Mouse (Mus musculus) yolk sac, embryonic 10.5 days (tissue): ENCODE measurements around the gene Rbms3.

Experiments used
- DNase-seq: peaks from one replicate; pipeline ENCODE4 v3.0.0-alpha.2; 2017; ENCODE audit warnings: low spot score

The Rbms3 gene

DNA sequence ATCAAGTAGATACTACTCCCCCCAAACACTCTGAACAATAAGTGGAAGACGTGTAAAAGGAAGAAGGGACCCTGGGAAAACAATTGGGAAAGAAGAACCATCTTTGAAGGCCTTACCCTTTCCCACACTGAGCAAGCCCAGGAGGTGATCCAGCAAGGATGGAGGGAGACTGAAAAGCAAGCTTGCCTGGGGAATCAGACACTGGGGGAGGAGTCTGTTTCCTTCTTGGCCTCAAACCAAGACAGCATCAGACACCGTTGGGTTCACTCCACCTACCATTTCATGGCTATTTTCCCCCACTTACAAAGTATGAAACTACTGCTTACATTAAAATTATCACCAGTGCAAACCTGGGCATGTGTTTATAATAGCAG, 587.7 kb downstream of the Rbms3 start:
- peak; percentile 29 for DNase-seq

DNA sequence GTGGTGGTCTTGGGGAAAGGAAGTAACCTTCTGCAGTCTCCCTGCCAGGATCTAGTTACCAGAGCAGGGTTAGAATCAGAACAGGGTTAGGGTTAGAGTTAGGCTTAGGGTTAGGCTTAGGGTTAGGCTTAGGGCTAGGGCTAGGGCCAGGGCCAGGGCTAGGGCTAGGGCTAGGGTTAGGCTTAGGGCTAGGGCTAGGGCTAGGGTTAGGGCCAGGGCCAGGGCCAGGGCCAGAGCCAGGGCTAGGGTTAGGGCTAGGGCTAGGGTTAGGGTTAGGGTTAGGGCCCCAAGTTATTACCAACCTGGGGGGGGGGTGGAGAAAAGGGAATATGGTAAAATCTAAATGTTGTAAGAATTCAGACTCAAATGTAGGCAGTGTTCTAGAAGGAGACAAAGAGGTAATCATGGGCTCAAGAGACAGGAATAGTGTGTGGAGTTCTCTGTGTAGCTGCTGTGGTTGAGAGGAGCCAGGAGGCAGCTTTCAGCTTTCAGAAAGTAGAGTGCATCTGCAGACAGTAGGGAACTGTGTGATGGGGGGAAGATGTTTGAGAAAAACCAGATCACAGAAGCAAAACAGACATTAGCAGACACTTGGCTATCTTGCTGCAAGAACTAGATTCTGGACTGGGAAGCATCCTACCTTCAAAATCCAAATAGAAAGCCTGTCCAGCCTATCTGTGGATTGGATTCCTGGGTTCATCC, 588.3 kb downstream of the Rbms3 start:
- peak; percentile 46 for DNase-seq

DNA sequence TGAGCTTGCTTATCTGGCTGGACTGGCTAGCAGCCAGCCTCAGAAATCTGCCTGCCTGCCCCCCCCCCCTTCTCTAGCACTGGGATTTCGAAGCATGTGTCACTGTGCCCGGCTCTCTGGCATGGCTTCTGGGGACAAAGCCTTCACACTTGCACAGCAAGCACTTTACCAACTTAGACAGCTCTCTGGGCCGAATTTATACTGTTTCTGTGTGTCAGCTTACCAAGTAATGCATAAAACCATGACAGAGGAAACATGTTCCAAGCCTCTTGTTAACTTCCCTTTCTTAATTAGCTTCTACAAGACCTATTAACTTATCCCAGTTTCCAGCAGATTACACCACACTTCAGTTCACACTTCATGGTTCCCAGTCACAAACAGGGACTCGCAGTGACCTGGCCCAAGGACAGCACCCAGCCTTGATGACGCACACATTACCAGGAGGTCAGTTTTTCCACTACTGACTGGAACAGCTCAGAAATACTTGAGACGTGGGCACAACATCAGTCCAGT, 589.7 kb downstream of the Rbms3 start:
- DNase-seq = no peak

DNA sequence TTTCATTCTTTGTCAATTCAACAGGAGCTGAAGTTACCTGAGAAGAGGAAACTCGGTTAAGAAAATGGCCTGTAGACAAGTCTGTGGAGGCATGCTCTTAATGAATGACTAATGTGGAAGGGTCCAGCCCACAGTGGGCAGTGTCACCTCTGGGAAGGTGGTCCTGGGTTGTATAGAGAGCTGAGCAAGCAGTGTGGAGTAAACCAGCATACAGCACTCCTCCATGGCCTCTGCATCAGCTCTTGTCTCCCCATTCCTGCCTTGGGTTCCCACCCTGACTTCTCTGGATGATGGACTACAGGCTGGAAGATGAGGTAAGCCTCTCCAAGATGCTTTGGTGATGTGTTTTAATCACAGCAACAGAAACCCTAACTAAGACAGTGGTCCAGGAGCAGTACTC, 597.0 kb downstream of the Rbms3 start:
- no peak for DNase-seq

DNA sequence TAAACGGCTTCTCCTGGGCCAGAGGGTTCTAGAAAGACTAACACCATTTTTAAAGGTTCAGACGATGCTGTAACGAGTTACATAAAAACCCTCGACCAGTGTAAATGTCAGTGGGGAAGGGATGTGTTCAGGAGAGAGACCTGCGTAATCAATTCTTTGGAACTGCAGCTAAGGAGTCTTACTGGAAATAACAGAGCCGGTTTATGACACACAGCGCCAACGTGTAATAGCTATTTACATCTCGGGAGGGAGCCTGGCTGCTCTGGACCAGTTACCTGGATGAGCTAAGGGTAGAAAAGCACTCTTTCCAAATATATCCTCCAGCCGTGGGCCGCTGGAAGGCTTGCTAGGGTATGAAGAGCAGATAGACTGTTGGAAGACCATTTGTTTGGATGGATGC, 598.5 kb downstream of the Rbms3 start:
- no peak for DNase-seq

DNA sequence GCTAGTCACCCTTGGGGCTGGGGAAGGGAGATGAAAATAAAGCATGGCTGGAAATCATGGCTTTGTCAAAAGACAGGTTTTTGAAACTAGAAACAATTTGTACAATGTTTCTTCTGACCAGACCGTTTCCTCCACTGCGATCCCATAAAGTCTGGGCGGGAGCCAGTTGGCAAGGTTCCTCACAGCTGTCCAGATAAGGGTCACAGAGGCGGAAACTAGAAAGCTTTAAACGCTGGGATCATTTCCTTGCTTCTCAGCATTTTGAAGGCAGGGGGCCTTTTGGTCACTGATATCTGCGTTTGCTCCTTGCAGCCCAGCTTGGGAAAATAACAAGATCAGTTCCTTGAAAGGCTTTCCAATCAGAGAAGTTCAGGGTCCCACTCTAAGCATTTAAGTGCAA, 598.9 kb downstream of the Rbms3 start:
- peak; percentile 38 for DNase-seq

DNA sequence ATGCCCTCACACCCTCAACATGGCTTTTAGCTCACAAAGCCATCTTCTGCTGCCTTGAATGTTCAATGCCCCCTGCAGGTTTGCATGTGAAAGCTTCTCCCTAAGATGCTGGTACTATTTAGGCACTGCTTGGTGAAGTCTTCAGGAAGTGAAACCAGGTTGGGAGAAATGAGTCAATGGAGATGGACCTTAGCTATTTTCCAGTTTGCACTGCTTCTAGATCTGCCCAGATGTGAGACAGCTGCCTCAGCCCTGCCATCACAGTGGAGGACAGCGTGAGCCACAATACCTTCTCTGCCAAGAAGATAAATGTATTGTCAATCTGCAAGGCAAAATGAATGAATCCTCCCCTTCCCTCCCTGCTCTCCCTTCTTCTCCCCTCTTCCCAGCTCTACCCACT, 599.8 kb downstream of the Rbms3 start:
- DNase-seq = no peak

DNA sequence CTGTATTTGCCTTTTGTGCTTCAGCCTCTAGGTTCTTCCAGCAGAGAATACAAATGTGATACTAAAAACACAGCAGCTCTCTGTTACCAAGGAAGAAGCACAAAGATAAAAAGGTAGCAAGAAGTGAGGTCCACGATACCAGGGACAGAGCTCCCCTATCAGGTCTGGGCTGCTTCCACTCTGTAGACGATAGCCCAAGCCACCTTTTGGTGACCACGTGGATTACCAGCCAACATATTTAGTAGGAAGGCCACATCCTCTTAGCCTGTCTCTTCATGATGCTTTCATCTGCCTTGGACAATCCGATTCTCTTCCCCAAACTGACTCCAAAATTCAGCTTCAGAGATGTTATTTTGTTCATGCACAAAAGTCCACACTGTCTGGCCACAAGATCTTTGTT, 601.1 kb downstream of the Rbms3 start:
- no peak for DNase-seq

DNA sequence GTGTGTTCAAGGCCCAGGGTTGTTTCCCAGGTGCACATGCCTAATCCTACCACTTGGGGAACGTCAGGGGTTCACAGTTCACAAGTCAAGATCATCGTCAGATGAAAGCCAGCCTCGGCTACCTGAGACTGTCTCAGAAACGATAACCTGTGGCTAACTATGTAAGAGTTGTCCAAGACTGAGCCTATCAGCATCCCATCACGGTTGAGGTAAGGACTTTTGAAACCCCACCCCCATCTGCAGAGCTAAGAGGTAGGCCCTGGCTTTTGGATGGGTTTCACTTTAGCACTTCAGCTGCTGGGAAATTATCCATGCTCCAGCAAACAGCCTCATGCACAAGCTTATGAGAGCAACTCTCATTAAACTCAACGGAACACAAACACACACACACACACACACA, 607.6 kb downstream of the Rbms3 start:
- DNase-seq = no peak

DNA sequence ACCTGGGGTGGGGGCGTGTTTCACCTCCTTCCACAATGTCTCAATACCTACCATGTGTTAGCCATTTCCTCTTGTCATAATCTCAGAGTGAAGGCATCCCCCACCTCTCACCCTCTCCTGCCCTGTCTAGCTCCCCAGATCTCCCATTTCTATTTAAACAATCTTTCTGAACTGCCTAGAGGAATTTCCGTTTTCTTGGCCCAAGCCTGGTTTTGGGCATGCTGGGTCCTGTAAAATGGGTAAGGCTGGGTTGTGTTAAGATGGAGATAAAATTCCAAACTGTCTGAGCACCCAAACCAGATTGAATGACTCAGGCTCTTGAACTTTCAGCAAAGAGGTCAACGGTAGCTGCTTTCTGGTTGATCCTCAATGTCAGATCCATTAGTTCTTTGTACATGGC, 608.2 kb downstream of the Rbms3 start:
- DNase-seq = peak; percentile 24

DNA sequence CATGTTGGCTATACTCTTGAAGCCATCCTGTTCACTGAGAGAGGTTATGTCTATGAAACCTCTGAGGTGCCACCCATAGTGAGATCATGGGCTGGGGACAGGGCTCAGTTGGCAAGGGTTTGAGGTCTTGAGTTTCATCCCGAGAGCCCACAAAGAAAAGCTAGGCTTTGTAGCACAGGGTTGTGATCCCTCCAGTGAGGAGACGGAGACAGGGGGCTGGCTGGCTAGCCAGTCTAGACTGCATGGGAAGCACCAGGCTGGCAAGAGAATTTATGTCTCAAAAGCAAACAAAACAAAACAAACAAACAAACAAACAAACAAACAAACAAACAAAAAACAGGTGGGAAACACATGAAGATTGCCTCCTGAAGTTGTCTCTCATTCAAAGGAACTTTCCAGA, 609.5 kb downstream of the Rbms3 start:
- no peak for DNase-seq

DNA sequence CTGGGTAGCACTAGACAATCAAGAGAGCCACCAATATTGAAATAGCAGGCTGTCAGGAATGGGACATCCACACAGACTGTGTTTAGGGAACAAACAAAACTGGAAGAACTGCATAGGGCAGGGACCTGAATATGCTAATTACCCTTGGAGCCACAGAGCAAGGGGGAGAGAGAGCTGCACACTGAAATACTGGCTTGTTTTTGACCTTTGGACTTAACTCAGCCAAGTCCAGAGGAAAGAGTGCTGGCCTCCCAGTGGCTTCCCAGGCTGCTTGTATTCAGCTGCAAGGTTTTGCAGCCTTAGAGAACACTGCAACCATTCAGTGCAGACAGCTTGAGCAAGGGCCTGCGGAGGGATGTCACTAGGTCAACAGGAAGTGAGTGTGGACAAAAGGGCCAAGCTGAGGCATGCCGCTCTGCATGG, 611.0 kb downstream of the Rbms3 start:
- peak; percentile 80 for DNase-seq

DNA sequence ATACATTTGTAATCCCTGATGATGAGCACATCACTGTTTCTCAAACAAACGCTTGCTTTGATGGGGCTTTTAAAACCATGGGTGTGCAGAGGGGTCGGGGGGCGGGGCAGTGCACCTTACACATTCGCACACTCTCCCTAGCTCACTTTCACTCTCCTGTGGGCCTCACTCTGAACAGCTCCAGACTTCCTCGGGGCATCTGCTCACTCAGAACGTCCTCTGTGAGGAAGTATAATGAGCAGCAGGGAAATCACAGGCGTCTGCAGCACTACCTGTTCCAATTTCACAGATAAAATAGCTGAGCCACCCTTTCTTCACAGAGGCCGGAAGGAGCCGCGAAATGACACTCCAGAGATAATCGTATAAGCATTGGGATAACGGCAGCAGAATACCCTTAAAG, 611.4 kb downstream of the Rbms3 start:
- peak; percentile 9 for DNase-seq

DNA sequence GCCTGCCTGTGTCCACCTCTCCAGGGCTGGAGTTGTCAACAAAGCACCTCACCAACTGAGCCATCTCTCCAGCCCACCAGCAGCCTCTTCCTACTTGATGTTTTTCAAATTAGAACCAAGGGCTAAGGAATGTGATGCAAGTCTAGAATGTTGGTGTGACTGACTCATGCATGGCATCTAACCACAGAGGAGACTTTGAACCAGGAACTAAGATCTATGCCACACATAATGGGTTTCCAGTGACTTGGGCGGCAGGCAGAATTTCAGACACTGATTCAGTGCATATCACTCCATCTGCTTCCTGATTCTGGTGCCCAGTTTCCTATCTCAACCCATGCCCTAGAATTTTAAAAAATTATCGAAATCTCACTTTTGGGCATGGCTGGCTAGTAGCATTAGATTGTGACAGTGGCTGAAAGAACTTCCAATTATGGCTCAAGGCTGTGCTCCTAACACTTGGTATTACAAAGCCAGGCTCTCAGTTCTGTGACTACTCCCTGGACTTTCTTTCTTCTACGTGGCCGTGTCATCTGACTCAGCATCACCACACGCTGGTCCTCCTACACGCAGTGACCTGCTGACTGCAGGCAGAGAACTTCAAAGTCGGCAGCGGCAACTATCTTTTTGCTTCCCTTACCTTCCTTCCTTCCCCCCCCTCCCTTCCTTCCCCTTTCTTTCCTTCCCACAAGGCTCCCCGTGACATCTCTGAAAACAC, 613.0 kb downstream of the Rbms3 start:
- DNase-seq = no peak

DNA sequence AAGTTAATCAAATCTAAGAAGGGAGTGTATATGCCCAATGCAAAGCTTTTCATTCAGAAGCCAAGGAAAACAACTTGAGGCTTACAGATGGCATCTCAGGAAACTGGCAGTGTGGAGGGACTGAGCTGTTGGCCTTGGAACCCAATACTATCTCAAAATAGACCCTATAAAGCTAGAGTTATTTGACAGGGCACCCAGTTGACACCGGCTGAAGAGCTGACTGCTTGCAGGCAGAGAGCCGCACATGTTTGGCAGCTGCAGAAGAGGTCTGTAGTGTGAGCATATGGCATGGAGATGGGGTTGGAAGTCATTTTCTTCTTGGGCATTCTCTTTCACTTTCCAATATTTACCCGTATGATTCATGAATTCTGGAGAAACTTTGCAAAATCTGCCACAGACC, 616.3 kb downstream of the Rbms3 start:
- no peak for DNase-seq

DNA sequence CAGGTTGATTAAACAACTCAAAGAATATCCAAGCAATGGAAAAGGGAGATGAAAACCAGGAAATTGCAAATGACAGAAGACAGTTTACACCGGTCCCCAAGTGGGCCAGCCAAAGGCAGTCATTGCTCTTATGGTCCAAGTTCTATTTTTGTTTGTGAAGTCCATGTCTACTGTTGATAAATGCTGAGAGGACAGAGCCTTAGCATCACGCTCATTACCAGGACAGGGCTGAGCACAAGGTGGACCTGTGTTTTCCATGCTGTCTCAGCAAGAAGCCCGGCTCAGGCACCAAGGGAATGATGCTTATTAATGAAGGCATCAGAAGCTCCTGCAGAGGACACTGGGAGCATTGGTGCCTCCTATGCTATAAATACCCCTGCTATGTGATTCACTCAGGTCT, 618.9 kb downstream of the Rbms3 start:
- no peak for DNase-seq

DNA sequence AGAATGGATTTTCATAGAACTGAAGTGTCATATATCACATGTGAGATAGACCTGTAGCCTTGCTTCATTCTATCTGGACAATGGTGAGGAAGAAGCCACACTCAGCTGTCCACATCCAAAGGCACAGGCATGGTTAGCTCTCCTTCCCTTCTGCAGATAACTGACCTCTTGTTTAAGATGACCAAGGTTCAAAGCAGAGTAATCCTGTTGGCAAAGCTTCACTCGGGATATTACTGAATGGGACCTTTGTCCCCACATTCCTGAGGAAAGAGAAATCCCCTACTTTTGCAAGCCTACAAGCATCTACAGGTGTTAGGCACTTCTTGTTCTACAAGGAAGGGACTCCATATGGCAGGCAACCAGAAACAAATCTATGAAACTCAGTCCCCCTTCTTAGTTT, 621.5 kb downstream of the Rbms3 start:
- no peak for DNase-seq

DNA sequence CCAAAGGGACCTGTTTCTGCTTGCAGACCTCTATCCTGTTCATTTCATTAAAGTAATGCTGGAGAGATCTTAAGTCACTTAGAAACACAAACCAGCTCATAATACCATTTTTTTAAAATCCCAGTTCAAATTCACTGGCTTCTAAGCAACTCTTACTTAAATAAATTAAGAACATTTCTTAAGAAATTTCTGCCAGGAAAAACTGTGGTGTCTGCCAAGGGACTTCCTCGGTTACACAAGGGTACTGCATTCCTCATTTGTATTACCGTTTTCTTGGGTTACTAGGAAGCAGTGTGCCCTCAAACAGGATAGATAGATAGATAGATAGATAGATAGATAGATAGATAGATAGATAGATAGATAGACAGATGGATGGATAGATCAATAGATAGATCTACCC, 627.6 kb downstream of the Rbms3 start:
- DNase-seq = no peak

DNA sequence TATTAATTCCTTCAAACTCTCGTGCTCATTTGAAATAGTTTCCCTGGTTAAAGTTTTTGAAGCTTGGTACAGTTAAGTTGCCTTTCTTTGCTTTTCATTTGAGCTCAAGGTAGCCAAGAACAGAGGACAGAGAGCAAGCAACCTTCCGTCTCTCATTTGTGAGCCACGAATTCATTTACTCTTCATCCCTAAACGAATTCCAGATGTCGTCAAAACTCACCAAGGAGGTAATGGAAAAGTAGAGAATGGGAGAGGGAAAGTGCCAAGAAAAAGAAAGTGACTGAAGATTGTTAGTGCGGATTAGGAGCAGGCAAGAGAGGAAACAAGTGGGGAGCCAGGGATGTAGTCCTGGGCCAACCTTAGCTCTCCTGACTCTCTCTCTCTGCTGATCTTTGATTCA, 630.5 kb downstream of the Rbms3 start:
- no peak for DNase-seq

DNA sequence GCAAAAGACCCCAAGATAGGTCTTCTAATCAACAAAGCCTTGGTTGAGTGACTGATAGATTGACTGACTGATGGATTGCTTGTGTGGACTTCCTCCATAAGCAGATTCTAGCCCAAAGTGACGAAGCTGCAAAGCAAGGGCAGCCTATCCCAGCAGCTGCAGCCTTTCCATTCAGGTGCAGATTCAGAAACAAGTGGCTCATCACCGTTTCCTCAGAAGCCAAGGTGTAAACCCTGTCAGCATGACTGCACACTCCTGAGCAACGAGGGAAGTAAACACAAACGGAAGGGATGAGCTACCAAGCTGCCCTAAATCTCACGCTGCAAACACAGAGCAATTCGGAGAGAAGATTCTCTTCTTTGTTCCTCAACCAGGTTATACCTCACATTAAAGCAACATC, 639.4 kb downstream of the Rbms3 start:
- no peak for DNase-seq

DNA sequence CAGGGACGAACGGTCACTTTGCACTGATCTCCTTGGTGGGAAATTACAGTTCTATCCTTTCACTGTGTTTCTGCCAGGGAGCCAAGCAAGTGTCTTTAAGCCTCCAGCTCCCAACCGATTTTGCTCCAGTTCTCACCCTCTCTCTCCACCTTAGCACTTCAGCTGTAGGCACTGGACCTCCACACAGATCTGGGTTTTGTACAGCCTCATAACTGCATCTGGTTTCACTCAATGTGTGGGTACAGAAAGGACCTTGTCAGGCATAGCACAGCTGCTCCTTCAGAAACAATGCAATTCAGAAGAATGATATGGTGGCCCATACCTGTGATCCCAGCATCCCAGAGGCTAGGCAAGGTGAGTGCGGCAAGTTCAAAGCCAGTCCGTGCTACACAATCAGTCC, 648.9 kb downstream of the Rbms3 start:
- DNase-seq = no peak

DNA sequence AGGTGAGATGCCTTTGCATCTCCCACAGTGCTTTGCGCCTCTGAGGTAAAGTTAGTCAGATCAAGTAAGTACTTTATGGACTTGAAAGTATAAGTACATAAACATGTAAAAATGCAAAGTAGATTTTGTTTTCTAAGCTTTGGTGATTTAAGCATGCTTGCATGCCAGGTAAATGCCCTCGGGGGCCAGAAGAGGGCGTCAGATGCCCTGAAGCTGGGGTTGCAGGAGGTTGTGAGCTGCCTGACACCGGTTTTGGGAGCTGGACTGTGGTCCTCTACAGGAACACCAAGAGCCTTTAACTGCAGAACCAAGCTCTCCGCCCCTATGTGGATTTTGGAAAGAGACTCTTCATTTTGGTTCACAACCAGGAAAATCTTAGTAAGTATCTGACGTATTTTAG, 652.3 kb downstream of the Rbms3 start:
- DNase-seq = no peak

DNA sequence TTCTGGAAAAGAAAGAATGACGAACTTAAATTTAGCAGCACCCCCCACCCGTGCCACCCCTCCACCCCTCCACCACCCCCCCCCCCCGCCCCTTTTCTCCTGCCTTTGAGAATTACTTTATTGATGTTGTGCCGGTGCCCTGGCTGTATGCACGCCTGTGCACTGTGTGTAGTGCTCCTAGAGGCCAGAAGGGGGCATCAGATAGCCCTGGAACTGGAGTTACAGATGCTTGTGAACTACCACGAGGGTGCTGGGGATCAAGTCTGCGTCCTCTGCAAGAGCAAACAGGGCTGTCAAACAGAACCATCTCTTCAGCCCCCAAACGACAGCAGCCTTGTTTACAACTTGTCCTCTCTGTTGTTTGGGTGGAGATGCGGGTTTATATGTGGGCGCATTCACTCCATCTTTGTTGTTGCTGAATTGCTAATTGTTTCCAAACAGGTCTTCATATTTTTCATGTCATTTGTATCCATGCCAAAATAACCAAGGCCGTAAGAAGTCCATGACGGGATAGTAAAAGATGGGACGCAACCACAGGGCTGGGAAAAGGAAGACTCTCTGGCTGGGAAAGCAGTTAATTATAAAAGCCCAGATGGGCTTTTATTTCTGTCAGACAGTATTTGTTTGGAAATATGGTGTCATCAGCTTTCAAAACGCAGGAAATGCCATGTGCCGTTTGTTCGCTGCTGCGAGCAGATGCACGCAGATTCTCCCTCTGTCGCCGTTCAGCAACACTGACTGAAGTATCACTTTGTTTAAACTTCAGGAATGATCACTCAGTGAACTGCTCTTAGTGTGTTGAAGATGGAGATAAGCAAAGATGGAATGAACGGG, 652.9 kb downstream of the Rbms3 start:
- no peak for DNase-seq
